Mouse (Mus musculus) liver, embryonic 14.5 days (tissue): ENCODE measurements around the gene Lrp5.
A peak's percentile ranks its signal among the peaks of the same experiment; 100 is the strongest.

ENCODE experiments used
- CTCF ChIP-seq: IDR thresholded peaks from 2 replicates; pipeline ENCODE4 v1.5.1; 2016; ENCODE audit warnings: antibody characterized with exemption, low read depth, control low read depth
- EP300 ChIP-seq: IDR thresholded peaks from 2 replicates; pipeline ENCODE4 v1.6.1; 2016; ENCODE audit warnings: antibody characterized with exemption, low read depth

DNA sequence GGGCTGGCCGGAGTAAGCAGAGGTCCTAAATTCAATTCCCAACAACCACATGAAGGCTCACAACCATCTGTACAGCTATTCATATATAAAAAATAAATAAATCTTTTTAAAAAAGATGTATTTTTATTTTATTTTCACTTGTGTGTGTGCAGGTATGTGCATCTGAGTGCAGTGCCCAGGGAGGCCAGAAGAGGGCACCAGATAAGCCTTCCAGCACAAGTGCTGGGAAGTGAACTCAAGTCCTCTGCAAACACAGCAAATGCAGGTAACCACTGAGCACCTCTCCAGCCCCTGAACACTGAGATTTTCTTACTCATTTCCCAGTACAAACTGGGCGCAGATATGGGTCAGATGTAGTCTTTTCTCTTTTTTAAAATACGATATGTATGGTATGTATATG, 35.1 kb downstream of the Lrp5 start:
- TF ChIP-seq CTCF (peak; percentile 60), EP300 (no peak)
